Mouse (Mus musculus): Measurements from ENCODE around the gene Phlpp2.

GRCm38 (mm10) chr8:109895355-109895754 is 27.0 kb downstream of the Phlpp2 start:
- no peak for TF ChIP-seq CTCF (IDR thresholded peaks at IDR 0.05; ENCODE audit: control insufficient read depth, insufficient read depth, insufficient replicate concordance, low read depth, low read length)
- no peak for TF ChIP-seq POLR2A (IDR thresholded peaks at IDR 0.05; ENCODE audit: control insufficient read depth, low read depth, low read length)
